Comparison of ENCODE assay signal across 1 mouse cellular context in genomic region chr19:6279481-6280144, GRCm38 (mm10).
A peak's percentile ranks its signal among the peaks of the same experiment; 100 is the strongest.
TF ChIP-seq lines count a peak whose summit lies in the region.

No protein-coding gene starts in this region.

TF ChIP-seq in CH12.LX, 34 proteins besides CTCF, POLR2A, EP300 and RAD21 (continued from another document):
- TF ChIP-seq TCF12 (IDR thresholded peaks at IDR 0.05; ENCODE audit: low read depth, low read length) (peak; percentile 13; the same call in 1 of the 2 replicates), ZMIZ1 (IDR thresholded peaks at IDR 0.05; ENCODE audit: low read depth, low read length) (0 out of 2 replicates have a peak, but pooled peaks have one; percentile 48), ZKSCAN1 (IDR thresholded peaks at IDR 0.05; ENCODE audit: borderline replicate concordance, low read depth, low read length) (no peak), SIN3A (IDR thresholded peaks at IDR 0.05; ENCODE audit: low read length) (peak; percentile 80)
